Mouse (Mus musculus): ENCODE measurements around the gene Fam198b. TPM values are rescaled to one million over a fixed set of nuclear protein-coding genes. Genes with fewer than 3 reads are reported as not detected.

Fam198b gene
- polyA plus RNA-seq, 1 experiment from 2014 or later: 7.4 TPM

GRCm38 (mm10) chr3:79910375-79911141, 26.2 kb downstream of the Fam198b start:
- ATAC-seq (replicated peaks; ENCODE audit: low FRiP score, low read depth): no peak

GRCm38 (mm10) chr3:79911166-79911565, 26.8 kb downstream of the Fam198b start:
- no peaks in the 10 kb centered on the region for H3K9me3 ChIP-seq (replicated peaks; ENCODE audit: low read length)
- H3K4me2 ChIP-seq (ENCODE audit: low read length): no peak overlapping the region
- H3K27me3 ChIP-seq (ENCODE audit: insufficient read depth, low read length): no peaks in the 10 kb centered on the region
- no peak overlapping the region for H3K27ac ChIP-seq
- WGBS: 87% methylated on average over 3 of the region's 3 CpGs
- no peak overlapping the region for H3K4me3 ChIP-seq (replicated peaks; ENCODE audit: low read depth, low read length)
- DNase-seq (ENCODE audit: low spot score): no peak
- no peak for TF ChIP-seq CTCF (IDR thresholded peaks at IDR 0.05; ENCODE audit: low read depth)
- no peaks in the 10 kb centered on the region for H3K4me1 ChIP-seq (replicated peaks; ENCODE audit: insufficient read depth, low read length)
- no peak overlapping the region for H3K9ac ChIP-seq (ENCODE audit: low read depth, low read length)
- ATAC-seq (replicated peaks; ENCODE audit: low FRiP score, low read depth): no peak
- no peaks in the 10 kb centered on the region for H3K36me3 ChIP-seq (ENCODE audit: insufficient read depth, low read length)

More at GRCm38 (mm10) chr3:79910375-79911141, 26.2 kb downstream of the Fam198b start:
- Histone ChIP-seq H3K9me3 (replicated peaks; ENCODE audit: low read length) (no peaks in the 10 kb centered on the region), H3K9ac (ENCODE audit: low read depth, low read length) (no peak overlapping the region), H3K4me2 (ENCODE audit: low read length) (no peak overlapping the region), H3K4me3 (replicated peaks; ENCODE audit: low read depth, low read length) (no peak overlapping the region), H3K27ac (no peak overlapping the region), H3K27me3 (ENCODE audit: insufficient read depth, low read length) (no peaks in the 10 kb centered on the region), H3K4me1 (replicated peaks; ENCODE audit: insufficient read depth, low read length) (no peaks in the 10 kb centered on the region), H3K36me3 (ENCODE audit: insufficient read depth, low read length) (no peaks in the 10 kb centered on the region)
- DNase-seq (ENCODE audit: low spot score): no peak
- no peak for TF ChIP-seq CTCF (IDR thresholded peaks at IDR 0.05; ENCODE audit: low read depth)
- 69% methylated on average over 10 of the region's 10 CpGs for WGBS

GRCm38 (mm10) chr3:79914012-79914411, 29.7 kb downstream of the Fam198b start:
- 84% methylated on average over 5 of the region's 5 CpGs for WGBS

GRCm38 (mm10) chr3:79916185-79916584, 31.9 kb downstream of the Fam198b start:
- no peaks in the 10 kb centered on the region for H3K36me3 ChIP-seq (ENCODE audit: insufficient read depth, low read length)
- DNase-seq (ENCODE audit: low spot score) (no peak), ATAC-seq (replicated peaks; ENCODE audit: low FRiP score, low read depth) (no peak)
- no peaks in the 10 kb centered on the region for H3K9me3 ChIP-seq (replicated peaks; ENCODE audit: low read length)
- no peak overlapping the region for H3K4me3 ChIP-seq (replicated peaks; ENCODE audit: low read depth, low read length)
- H3K27ac ChIP-seq: no peak overlapping the region
- H3K9ac ChIP-seq (ENCODE audit: low read depth, low read length): no peak overlapping the region
- no peak for TF ChIP-seq CTCF (IDR thresholded peaks at IDR 0.05; ENCODE audit: low read depth)
- H3K4me1 ChIP-seq (replicated peaks; ENCODE audit: insufficient read depth, low read length): no peaks in the 10 kb centered on the region
- H3K4me2 ChIP-seq (ENCODE audit: low read length): no peak overlapping the region
- H3K27me3 ChIP-seq (ENCODE audit: insufficient read depth, low read length): no peaks in the 10 kb centered on the region
- WGBS: 88% methylated on average over 5 of the region's 5 CpGs

More at GRCm38 (mm10) chr3:79914012-79914411, 29.7 kb downstream of the Fam198b start:
- Histone ChIP-seq H3K4me2 (ENCODE audit: low read length) (no peak overlapping the region), H3K27ac (no peak overlapping the region), H3K4me3 (replicated peaks; ENCODE audit: low read depth, low read length) (no peak overlapping the region), H3K9ac (ENCODE audit: low read depth, low read length) (no peak overlapping the region), H3K27me3 (ENCODE audit: insufficient read depth, low read length) (no peaks in the 10 kb centered on the region), H3K9me3 (replicated peaks; ENCODE audit: low read length) (no peaks in the 10 kb centered on the region), H3K36me3 (ENCODE audit: insufficient read depth, low read length) (no peaks in the 10 kb centered on the region), H3K4me1 (replicated peaks; ENCODE audit: insufficient read depth, low read length) (no peaks in the 10 kb centered on the region)
- DNase-seq (ENCODE audit: low spot score) (no peak), ATAC-seq (replicated peaks; ENCODE audit: low FRiP score, low read depth) (no peak)
- TF ChIP-seq CTCF (IDR thresholded peaks at IDR 0.05; ENCODE audit: low read depth): no peak

- Histone ChIP-seq H3K4me2 (ENCODE audit: low read length) (no peak overlapping the region), H3K36me3 (ENCODE audit: insufficient read depth, low read length) (no peaks in the 10 kb centered on the region), H3K4me1 (replicated peaks; ENCODE audit: insufficient read depth, low read length) (no peaks in the 10 kb centered on the region), H3K9ac (ENCODE audit: low read depth, low read length) (no peak overlapping the region), H3K27ac (no peak overlapping the region), H3K27me3 (ENCODE audit: insufficient read depth, low read length) (no peaks in the 10 kb centered on the region), H3K9me3 (replicated peaks; ENCODE audit: low read length) (no peaks in the 10 kb centered on the region), H3K4me3 (replicated peaks; ENCODE audit: low read depth, low read length) (no peak overlapping the region)
- DNase-seq (ENCODE audit: low spot score): no peak
- no peak for ATAC-seq (replicated peaks; ENCODE audit: low FRiP score, low read depth)
- no peak for TF ChIP-seq CTCF (IDR thresholded peaks at IDR 0.05; ENCODE audit: low read depth)
Measured at GRCm38 (mm10) chr3:79918761-79919160, 34.4 kb downstream of the Fam198b start.

- ATAC-seq (replicated peaks; ENCODE audit: low FRiP score, low read depth) (no peak), DNase-seq (ENCODE audit: low spot score) (no peak)
- H3K9ac ChIP-seq (ENCODE audit: low read depth, low read length): no peak overlapping the region
- TF ChIP-seq CTCF (IDR thresholded peaks at IDR 0.05; ENCODE audit: low read depth): no peak
- H3K9me3 ChIP-seq (replicated peaks; ENCODE audit: low read length): no peaks in the 10 kb centered on the region
- H3K4me3 ChIP-seq (replicated peaks; ENCODE audit: low read depth, low read length): no peak overlapping the region
- H3K36me3 ChIP-seq (ENCODE audit: insufficient read depth, low read length): no peaks in the 10 kb centered on the region
- no peak overlapping the region for H3K4me2 ChIP-seq (ENCODE audit: low read length)
- 73% methylated on average over 5 of the region's 5 CpGs for WGBS
- H3K27me3 ChIP-seq (ENCODE audit: insufficient read depth, low read length): no peaks in the 10 kb centered on the region
- no peaks in the 10 kb centered on the region for H3K4me1 ChIP-seq (replicated peaks; ENCODE audit: insufficient read depth, low read length)
- no peak overlapping the region for H3K27ac ChIP-seq
Measured at GRCm38 (mm10) chr3:79925950-79926697, 41.8 kb downstream of the Fam198b start.

All from kidney, postnatal 0 days (tissue).